In genomic region chr4:138109332-138109731, GRCm38 (mm10) we compare ENCODE assay signal across 21 mouse cellular contexts.
DNase-seq lines count a peak whose midpoint lies in the region; TF ChIP-seq lines count a peak whose summit lies in the region.
"Had no signal": no experiment of that assay in that cellular context is flagged by ENCODE, and none has a peak within 500 bp of the region (broad histone marks: within the 10 kb centered on the region; RNA-seq: fewer than 3 reads in every experiment).

No protein-coding gene starts in this region.

- no peak for DNase-seq in gastrocnemius, adult 2 months
- no peak for DNase-seq in gastrocnemius, adult 18-20 months (ENCODE audit: low spot score)
- DNase-seq in Muller cell, postnatal 12 days (ENCODE audit: inconsistent ontology term) = peak; percentile 11
- peak; percentile 83 for DNase-seq in kidney, adult 9 months
- peak; percentile 36 to 61 for DNase-seq in kidney, postnatal 4 days
- DNase-seq in cerebellum, adult 8-10 months = no peak
- DNase-seq in adrenal gland, postnatal 10 days = no peak
- DNase-seq: cerebellum, adult 11 months; cerebellum, postnatal 10 days; gastrocnemius, postnatal 14 days; heart, adult 11 months; heart, postnatal 10 days; liver, postnatal 0 days; right cerebral cortex, postnatal 14 days had no signal

- intact Hi-C loops in gastrocnemius, adult 2 months (cut with DNase I) = loop anchor here (5.0 to 10.0 kb wide), 3 partner anchors 57 to 267 kb away; no protein-coding TSS in a partner anchor

- no peak overlapping the region for H3K4me3 ChIP-seq in gastrocnemius, adult 2 months
- H3K4me3 ChIP-seq: embryonic facial prominence, embryonic 15.5 days; forebrain, embryonic 15.5 days; heart, embryonic 12.5 days; hindbrain, embryonic 10.5 days; intestine, embryonic 15.5 days; layer of hippocampus, adult 2 months; midbrain, embryonic 13.5 days had no signal

- peak overlapping the region; percentile 65; the same call in 1 of the 2 replicates for H3K27ac ChIP-seq in gastrocnemius, adult 2 months
- H3K27ac ChIP-seq: embryonic facial prominence, embryonic 15.5 days; forebrain, embryonic 15.5 days; hindbrain, embryonic 10.5 days; intestine, embryonic 15.5 days; layer of hippocampus, adult 2 months; midbrain, embryonic 13.5 days had no signal

- no peak for TF ChIP-seq CTCF in gastrocnemius, adult 2 months (IDR thresholded peaks at IDR 0.05)

Comparison
In these comparisons a context has a peak if more than half of its experiments do, and no peak if none do; other contexts are left out.
1. DNase-seq: peak in Muller cell, postnatal 12 days (single experiment), kidney, adult 9 months (single experiment) and kidney, postnatal 4 days (2 of 2); none in gastrocnemius, adult 2 months (single experiment), gastrocnemius, adult 18-20 months (single experiment), cerebellum, adult 8-10 months (single experiment) and adrenal gland, postnatal 10 days (single experiment).